Mouse (Mus musculus): Measurements from ENCODE around the gene Pcolce. TPM values are rescaled to one million over a fixed set of nuclear protein-coding genes. Genes with fewer than 3 reads are reported as not detected.
"Not testable (repeated sequence)": the region's sequence is repeated elsewhere in the genome, so short reads cannot be mapped to it uniquely, and the experiment has no call there.

The Pcolce gene
- polyA plus RNA-seq, 1 experiment from 2014 or later = 51.8 TPM

DNA sequence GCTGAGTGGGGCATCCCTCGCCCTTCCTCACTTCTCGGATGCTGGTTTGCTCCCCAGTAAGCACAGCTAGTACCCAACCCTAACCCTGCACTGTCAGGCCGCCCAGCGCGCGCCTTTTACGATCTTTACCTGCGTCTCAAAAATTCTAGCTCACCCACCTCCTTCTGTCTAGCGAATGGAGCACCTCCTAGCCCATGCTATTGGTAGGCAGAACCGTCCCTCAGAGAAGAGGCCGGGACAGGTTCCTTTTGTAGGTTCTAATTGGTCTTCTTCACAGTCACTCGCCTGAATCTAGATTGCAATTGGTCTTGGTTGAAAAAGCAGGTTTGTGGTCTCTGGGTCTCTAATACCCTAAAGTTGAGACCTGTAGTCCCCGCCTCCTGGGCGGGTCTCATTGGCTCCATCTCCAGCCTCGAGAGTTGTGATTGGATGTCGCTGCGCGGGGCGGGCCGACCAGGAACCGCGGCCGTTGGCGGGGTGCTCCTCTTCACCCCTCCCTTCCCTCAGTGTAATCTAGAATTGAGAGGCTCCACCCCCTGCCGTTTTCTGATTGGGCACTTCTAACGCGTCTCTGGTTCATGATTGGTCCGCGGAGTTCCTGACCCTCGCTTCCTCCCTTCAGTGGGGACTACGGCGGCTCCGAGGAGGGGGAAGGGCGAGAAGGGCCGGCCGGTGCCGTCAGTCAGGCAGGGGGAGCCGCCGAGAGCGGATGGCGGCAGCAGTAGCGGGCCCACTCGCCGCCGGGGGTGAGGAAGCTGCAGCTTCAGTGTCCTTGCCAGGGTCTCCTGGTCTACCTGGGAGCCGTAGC is 15.1 kb upstream of the Pcolce start, which contains the start of the genes Fbxo24, Lrch4 and Gm20605:
Fbxo24 (minus strand) TSS at position 505 of the 808 bp plus-strand sequence.
Lrch4 (plus strand) TSS at position 624 of the 808 bp plus-strand sequence.
Gm20605 (plus strand) TSS at position 678 of the 808 bp plus-strand sequence.
- Histone ChIP-seq H3K9ac (peak within 1 kb of the TSS; percentile 81), H3K4me3 (peak within 1 kb of the TSS; percentile 78), H3K27ac (peak within 1 kb of the TSS; percentile 86), H3K4me1 (peaks cover 38% of the 10 kb centered on the region), H3K27me3 (replicated peaks) (no peaks in the 10 kb centered on the region), H3K9me3 (no peaks in the 10 kb centered on the region), H3K36me3 (peaks cover 10% of the 10 kb centered on the region), H3K4me2 (replicated peaks) (peak within 1 kb of the TSS; percentile 79)
- peak; percentile 99 for ATAC-seq (ENCODE audit: low FRiP score, low read depth)
- WGBS = under 1% methylated on average over 46 of the region's 46 CpGs

DNA sequence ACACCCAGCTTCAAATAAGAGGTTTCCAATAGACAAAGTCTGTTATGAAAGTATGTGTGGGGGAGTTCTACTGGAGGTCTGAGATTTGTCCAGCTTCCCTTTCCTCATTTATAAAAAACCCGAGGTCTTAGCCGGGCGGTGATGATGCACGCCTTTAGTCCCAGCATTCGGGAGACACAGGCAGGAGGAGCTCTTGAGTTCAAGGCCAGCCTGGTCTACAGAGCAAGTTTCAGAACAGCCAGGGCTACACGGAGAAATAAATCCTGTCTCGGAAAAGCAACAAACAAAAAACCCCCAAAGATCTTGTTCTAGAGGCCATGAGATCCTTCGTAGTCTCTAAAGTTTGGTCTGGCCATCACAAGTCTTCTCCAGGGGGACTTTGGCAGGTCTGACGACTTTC is 14.4 kb upstream of the Pcolce start:
- WGBS = 5% methylated on average over 9 of the region's 9 CpGs
- H3K4me1 ChIP-seq = peaks cover 38% of the 10 kb centered on the region
- peak overlapping the region; percentile 51; the same call in 1 of the 2 replicates for H3K9ac ChIP-seq
- H3K27me3 ChIP-seq (replicated peaks) = no peaks in the 10 kb centered on the region
- peak overlapping the region; percentile 78 for H3K4me3 ChIP-seq
- peak overlapping the region; percentile 11; the same call in 1 of the 2 replicates for H3K27ac ChIP-seq
- no peak for ATAC-seq (ENCODE audit: low FRiP score, low read depth)
- peaks cover 3% of the 10 kb centered on the region; the same call in 1 of the 2 replicates for H3K36me3 ChIP-seq
- H3K4me2 ChIP-seq (replicated peaks) = peak overlapping the region; percentile 59
- no peaks in the 10 kb centered on the region for H3K9me3 ChIP-seq

- WGBS = 89% methylated on average over 11 of the region's 11 CpGs
- Histone ChIP-seq H3K9me3 (no peaks in the 10 kb centered on the region), H3K9ac (no peak overlapping the region), H3K27ac (no peak overlapping the region), H3K4me1 (peaks cover 7% of the 10 kb centered on the region; the same call in 1 of the 2 replicates), H3K36me3 (no peaks in the 10 kb centered on the region), H3K4me2 (replicated peaks) (no peak overlapping the region), H3K27me3 (replicated peaks) (no peaks in the 10 kb centered on the region), H3K4me3 (no peak overlapping the region)
- ATAC-seq (ENCODE audit: low FRiP score, low read depth) = no peak
Observed at GRCm38 (mm10) chr5:137623937-137624530, 10.4 kb upstream of the Pcolce start.

DNA sequence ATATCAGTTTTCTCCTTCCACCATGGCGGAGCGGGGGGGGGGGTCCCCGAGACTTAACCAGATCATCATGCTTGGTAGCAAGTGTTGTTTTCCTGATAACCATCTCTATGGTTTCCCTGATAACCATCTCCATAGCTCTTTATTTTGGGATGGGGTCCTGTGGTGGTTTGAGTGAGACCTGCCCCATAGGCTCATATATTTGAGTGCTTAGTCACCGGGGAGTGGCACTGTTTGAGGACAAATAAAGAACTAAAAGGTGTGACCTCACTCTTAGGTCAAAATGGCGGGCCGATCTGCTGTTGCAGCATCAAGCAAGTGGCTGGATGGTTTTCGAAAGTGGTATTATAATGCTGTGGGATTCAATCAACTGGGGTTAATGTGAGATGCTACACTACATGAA is 1.8 kb upstream of the Pcolce start:
- Histone ChIP-seq H3K27me3 (replicated peaks) (no peaks in the 10 kb centered on the region), H3K27ac (no peak overlapping the region), H3K4me1 (peaks cover 18% of the 10 kb centered on the region), H3K4me3 (no peak overlapping the region), H3K36me3 (no peaks in the 10 kb centered on the region), H3K9me3 (no peaks in the 10 kb centered on the region), H3K4me2 (replicated peaks) (no peak overlapping the region), H3K9ac (no peak overlapping the region)
- 84% methylated on average over 7 of the region's 7 CpGs for WGBS
- no peak for ATAC-seq (ENCODE audit: low FRiP score, low read depth)

DNA sequence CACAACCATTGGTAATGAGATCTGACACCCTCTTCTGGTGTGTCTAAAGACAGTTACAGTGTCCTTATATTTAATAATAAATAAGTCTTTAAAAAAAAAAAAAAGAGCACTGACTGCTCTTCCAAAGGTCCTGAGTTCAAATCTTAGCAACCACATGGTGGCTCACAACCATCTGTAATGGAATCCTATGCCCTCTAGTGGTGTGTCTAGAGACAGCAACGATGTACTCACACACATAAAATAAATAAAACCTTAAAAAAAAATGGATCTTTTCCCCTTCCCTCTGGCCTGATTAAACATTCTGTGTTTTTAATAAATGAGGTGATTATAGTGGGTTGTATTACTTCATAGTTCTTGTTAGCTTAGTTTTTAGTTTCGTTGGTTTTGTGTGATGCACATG is 1.3 kb upstream of the Pcolce start:
- not testable (repeated sequence) for H3K4me2 ChIP-seq (replicated peaks); H3K27ac ChIP-seq; H3K36me3 ChIP-seq; H3K4me3 ChIP-seq; H3K9ac ChIP-seq; H3K9me3 ChIP-seq; ATAC-seq (ENCODE audit: low FRiP score, low read depth); H3K27me3 ChIP-seq (replicated peaks)
- WGBS = 93% methylated on average over 2 of the region's 2 CpGs
- H3K4me1 ChIP-seq = peaks cover 20% of the 10 kb centered on the region

GRCm38 (mm10) chr5:137613076-137613475 is 508 bp downstream of the Pcolce start:
- no peak overlapping the region for H3K4me3 ChIP-seq
- 79% methylated on average over 5 of the region's 5 CpGs for WGBS
- no peaks in the 10 kb centered on the region for H3K36me3 ChIP-seq
- peaks cover 10% of the 10 kb centered on the region; the same call in 1 of the 2 replicates for H3K27me3 ChIP-seq (replicated peaks)
- H3K9me3 ChIP-seq = no peaks in the 10 kb centered on the region
- no peak overlapping the region for H3K9ac ChIP-seq
- no peak overlapping the region for H3K27ac ChIP-seq
- no peak for ATAC-seq (ENCODE audit: low FRiP score, low read depth)
- peaks cover 30% of the 10 kb centered on the region for H3K4me1 ChIP-seq
- no peak overlapping the region for H3K4me2 ChIP-seq (replicated peaks)

- Histone ChIP-seq H3K9me3 (no peaks in the 10 kb centered on the region), H3K27ac (peak overlapping the region; percentile 2; the same call in 1 of the 2 replicates), H3K4me3 (peak overlapping the region; percentile 21; the same call in 1 of the 2 replicates), H3K4me2 (replicated peaks) (peak overlapping the region; percentile 39), H3K9ac (no peak overlapping the region), H3K4me1 (peaks cover 34% of the 10 kb centered on the region), H3K36me3 (0 out of 2 replicates have a peak, but pooled peaks cover under 1% of the 10 kb centered on the region), H3K27me3 (replicated peaks) (peaks cover 20% of the 10 kb centered on the region; the same call in 1 of the 2 replicates)
- 22% methylated on average over 6 of the region's 6 CpGs for WGBS
- ATAC-seq (ENCODE audit: low FRiP score, low read depth) = no peak
Observed at GRCm38 (mm10) chr5:137611245-137611602, 2.4 kb downstream of the Pcolce start.

DNA sequence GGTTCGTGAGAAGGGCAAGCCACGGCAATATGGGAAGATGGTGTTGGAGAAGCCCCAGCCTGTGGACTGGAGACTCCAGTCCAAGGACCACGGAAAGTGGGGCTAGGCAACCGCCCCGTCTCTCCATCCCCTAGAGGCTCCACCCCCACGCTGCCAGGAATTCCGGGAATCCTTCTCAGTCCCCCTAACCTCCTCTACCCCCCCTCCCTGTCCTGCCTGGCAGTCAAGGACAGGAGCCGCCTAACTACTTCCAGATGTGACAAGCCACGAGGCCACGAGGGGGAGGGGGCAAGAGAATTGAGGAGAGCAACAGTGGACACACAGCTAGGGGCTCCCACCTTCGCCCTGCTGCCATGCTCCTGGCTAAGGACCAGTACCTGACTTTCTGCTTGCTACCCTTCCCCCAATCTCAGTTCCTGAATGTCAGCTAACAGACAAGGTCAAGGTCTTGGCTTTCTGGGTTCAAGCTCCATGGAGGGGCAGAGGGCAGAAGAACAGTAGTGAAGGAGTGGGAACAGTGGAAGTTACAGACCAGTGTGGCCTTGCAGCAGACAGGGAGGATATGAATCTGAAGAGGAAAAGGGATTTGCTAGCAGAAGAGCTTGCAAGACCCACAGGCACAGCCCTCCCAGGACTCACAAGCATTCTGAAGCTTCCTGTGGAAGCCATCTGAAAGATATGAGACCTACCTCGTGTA is 2.9 kb downstream of the Pcolce start:
- Histone ChIP-seq H3K4me1 (peaks cover 34% of the 10 kb centered on the region), H3K4me2 (replicated peaks) (peak overlapping the region; percentile 39), H3K27me3 (replicated peaks) (peaks cover 20% of the 10 kb centered on the region; the same call in 1 of the 2 replicates), H3K27ac (peak overlapping the region; percentile 2), H3K4me3 (peak overlapping the region; percentile 21), H3K36me3 (0 out of 2 replicates have a peak, but pooled peaks cover 3% of the 10 kb centered on the region), H3K9me3 (no peaks in the 10 kb centered on the region), H3K9ac (no peak overlapping the region)
- no peak for ATAC-seq (ENCODE audit: low FRiP score, low read depth)
- 15% methylated on average over 12 of the region's 12 CpGs for WGBS

DNA sequence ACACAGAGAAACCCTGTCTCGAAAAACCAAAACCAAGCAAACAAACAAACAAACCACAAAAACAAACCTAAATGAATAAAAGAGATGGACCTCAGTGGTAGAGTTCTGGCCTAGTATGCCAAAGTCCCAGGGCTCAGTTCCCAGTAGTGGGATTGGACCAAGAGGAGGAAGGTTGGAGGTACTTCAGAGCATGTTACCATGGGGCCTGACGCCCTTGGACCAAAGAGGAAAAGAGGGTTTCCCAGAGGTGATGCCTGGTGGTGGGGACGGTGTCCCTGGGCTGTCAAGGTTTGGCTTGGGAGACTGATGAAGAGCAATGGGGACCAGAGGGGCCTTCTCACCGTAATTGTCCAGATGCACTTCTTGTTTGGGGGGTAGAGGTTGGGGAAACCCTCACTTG is 3.5 kb downstream of the Pcolce start:
- Histone ChIP-seq H3K4me3 (peak overlapping the region; percentile 21; the same call in 1 of the 2 replicates), H3K27ac (no peak overlapping the region), H3K36me3 (0 out of 2 replicates have a peak, but pooled peaks cover 3% of the 10 kb centered on the region), H3K4me2 (replicated peaks) (peak overlapping the region; percentile 39), H3K9me3 (no peaks in the 10 kb centered on the region), H3K9ac (no peak overlapping the region), H3K27me3 (replicated peaks) (peaks cover 20% of the 10 kb centered on the region; the same call in 1 of the 2 replicates), H3K4me1 (peaks cover 34% of the 10 kb centered on the region)
- no peak for ATAC-seq (ENCODE audit: low FRiP score, low read depth)
- 76% methylated on average over 4 of the region's 4 CpGs for WGBS

DNA sequence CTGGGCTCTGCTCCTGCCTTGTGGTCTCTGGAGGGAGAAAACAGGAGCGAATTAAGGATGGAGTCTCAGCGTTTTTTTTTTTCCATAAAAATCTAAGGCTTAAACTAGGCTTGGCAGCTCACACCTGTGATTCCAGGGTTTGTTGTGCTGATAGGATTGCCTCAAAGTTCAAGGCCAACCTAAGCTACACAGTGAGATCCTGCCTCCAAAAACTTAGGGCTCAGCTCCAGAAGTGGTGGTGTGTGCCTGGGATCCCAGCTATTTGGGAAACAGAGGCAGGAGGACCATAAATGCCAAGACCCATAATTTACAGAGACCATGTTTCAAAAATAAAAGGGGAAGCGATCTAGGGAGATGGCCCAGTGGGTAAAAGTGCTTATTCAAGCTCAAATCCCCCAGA is 4.3 kb downstream of the Pcolce start:
- Histone ChIP-seq H3K36me3 (0 out of 2 replicates have a peak, but pooled peaks cover 3% of the 10 kb centered on the region), H3K27ac (no peak overlapping the region), H3K4me3 (no peak overlapping the region), H3K27me3 (replicated peaks) (peaks cover 20% of the 10 kb centered on the region; the same call in 1 of the 2 replicates), H3K4me1 (peaks cover 34% of the 10 kb centered on the region), H3K9ac (no peak overlapping the region), H3K9me3 (no peaks in the 10 kb centered on the region), H3K4me2 (replicated peaks) (peak overlapping the region; percentile 50; the same call in 1 of the 2 replicates)
- WGBS = 47% methylated on average over 3 of the region's 3 CpGs
- no peak for ATAC-seq (ENCODE audit: low FRiP score, low read depth)

GRCm38 (mm10) chr5:137608654-137609190 is 4.9 kb downstream of the Pcolce start:
- H3K9me3 ChIP-seq = no peaks in the 10 kb centered on the region
- no peak for ATAC-seq (ENCODE audit: low FRiP score, low read depth)
- peaks cover 34% of the 10 kb centered on the region for H3K4me1 ChIP-seq

More at GRCm38 (mm10) chr5:137608654-137609190, 4.9 kb downstream of the Pcolce start:
- Histone ChIP-seq H3K9ac (no peak overlapping the region), H3K36me3 (0 out of 2 replicates have a peak, but pooled peaks cover 3% of the 10 kb centered on the region), H3K27ac (no peak overlapping the region), H3K27me3 (replicated peaks) (peaks cover 20% of the 10 kb centered on the region; the same call in 1 of the 2 replicates), H3K4me2 (replicated peaks) (peak overlapping the region; percentile 50), H3K4me3 (no peak overlapping the region)
- WGBS = 12% methylated on average over 23 of the region's 23 CpGs

All from neural tube, embryonic 12.5 days (tissue).